Mouse (Mus musculus) thymus, adult 2 months (tissue): ENCODE data around the gene Slc24a4. TPM values are rescaled to one million over a fixed set of nuclear protein-coding genes. Genes with fewer than 3 reads are reported as not detected.

ENCODE experiments used
- DNase-seq: peaks from one replicate; pipeline ENCODE4 v3.0.0; 2021
- H3K27ac ChIP-seq: fragments of 200-500 bp; 2 replicates; pipeline ENCODE4 v1.5.1; 2012; ENCODE audit warnings: low read length, control low read depth; ENCODE audit not compliant: control insufficient read depth, insufficient read depth
- H3K27me3 ChIP-seq: fragments of 200-500 bp; 2 replicates; pipeline ENCODE4 v1.6.1; 2012; ENCODE audit warnings: mild to moderate bottlenecking, low read length, moderate library complexity, mixed read lengths; ENCODE audit not compliant: control insufficient read depth, insufficient read depth
- H3K36me3 ChIP-seq: fragments of 200-500 bp; 2 replicates; pipeline ENCODE4 v1.6.1; 2012; ENCODE audit warnings: mild to moderate bottlenecking, low read length, moderate library complexity; ENCODE audit not compliant: control insufficient read depth, insufficient read depth
- H3K4me1 ChIP-seq: fragments of 200-500 bp; replicated peaks from 2 replicates; pipeline ENCODE4 v1.6.1; 2012; ENCODE audit warnings: low read length; ENCODE audit not compliant: control insufficient read depth, insufficient read depth
- H3K4me3 ChIP-seq: fragments of 200-500 bp; 2 replicates; pipeline ENCODE4 v1.5.1; 2012; ENCODE audit warnings: mild to moderate bottlenecking, low read length, control low read depth, moderate library complexity; ENCODE audit not compliant: control insufficient read depth, insufficient read depth
- CTCF ChIP-seq: fragments of 200-500 bp; IDR thresholded peaks from 2 replicates; pipeline ENCODE4 v1.5.1; 2012; ENCODE audit warnings: mild to moderate bottlenecking, control low read depth, low read length, moderate library complexity, borderline replicate concordance; ENCODE audit not compliant: control insufficient read depth, poor library complexity, insufficient read depth; ENCODE audit errors: extremely low read depth
- POLR2A ChIP-seq: fragments of 200-500 bp; IDR thresholded peaks from 2 replicates; pipeline ENCODE4 v1.6.1; 2012; ENCODE audit warnings: mild to moderate bottlenecking, low read length, control low read depth, moderate library complexity; ENCODE audit not compliant: control insufficient read depth, poor library complexity, insufficient read depth; ENCODE audit errors: extremely low read depth
- WGBS: fragments of 180-500 bp; shearing (Covaris S2); methylation state at CpG from one replicate; pipeline ENCODE4 v1.1.7; 2018; 5-methylcytosine and 5-hydroxymethylcytosine counted together
- polyA plus RNA-seq: library from polyadenylated mRNA; depleted of rRNA; stranded (reverse); fragments of >200 nt; gene quantifications from 2 replicates; pipeline ENCODE4 v1.2.3, GENCODE M21; 2012

Slc24a4 gene
- polyA plus RNA-seq, 1 experiment, result 4.7 TPM

GRCm38 (mm10) chr12:102112491-102112890 is 16.0 kb upstream of the Slc24a4 start:
- TF ChIP-seq POLR2A (no peak), CTCF (no peak)
- Histone ChIP-seq H3K27ac (no peak overlapping the region), H3K4me1 (no peaks in the 10 kb centered on the region), H3K4me3 (no peak overlapping the region), H3K36me3 (no peaks in the 10 kb centered on the region), H3K27me3 (no peaks in the 10 kb centered on the region)
- WGBS, result 72% methylated on average over 4 of the region's 4 CpGs
- no peak for DNase-seq

DNA sequence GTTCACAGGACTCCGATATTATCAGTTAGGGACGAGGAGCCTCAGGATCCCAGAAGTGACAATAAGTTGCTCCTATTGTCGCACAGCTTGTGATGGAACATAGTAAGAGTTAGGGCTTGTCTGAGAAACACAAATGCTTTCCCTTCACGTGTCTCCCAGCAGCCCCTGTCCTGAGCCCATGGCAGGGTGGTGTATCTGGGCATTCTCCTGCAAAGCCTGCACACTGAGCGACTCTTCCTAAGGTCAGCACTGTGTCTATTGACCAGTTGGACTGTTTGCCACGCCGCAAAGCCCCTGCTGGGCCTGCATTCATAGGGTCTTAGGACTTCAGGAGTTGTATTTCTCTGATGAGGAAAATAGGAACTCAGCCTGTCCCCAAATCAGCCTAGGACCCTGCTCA is 15.6 kb upstream of the Slc24a4 start:
- Histone ChIP-seq H3K27ac (no peak overlapping the region), H3K36me3 (no peaks in the 10 kb centered on the region), H3K4me3 (no peak overlapping the region), H3K4me1 (no peaks in the 10 kb centered on the region), H3K27me3 (no peaks in the 10 kb centered on the region)
- no peak for TF ChIP-seq CTCF
- no peak for TF ChIP-seq POLR2A
- whole genome bisulfite sequencing, result 93% methylated on average over 7 of the region's 7 CpGs
- DNase-seq, result no peak

DNA sequence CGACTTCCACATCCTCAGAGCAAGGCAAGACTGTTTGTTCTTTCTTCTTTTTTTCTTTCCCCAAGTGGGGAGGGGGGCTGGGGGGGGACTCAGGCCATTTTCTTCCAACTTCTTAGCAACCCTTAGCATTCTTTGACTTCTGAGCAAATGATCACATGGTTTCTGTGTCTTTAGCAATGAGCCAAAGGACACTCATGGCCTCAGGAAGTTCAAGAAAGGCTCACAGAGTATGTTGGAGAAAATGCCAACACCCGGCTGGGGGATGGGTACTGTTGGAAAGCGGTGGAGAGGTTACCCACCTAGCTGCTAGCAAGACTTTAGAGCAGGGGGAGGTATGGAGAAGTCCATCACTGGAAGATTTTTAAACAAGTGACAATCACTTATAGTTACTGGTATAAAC is 15.1 kb upstream of the Slc24a4 start:
- Histone ChIP-seq H3K36me3 (no peaks in the 10 kb centered on the region), H3K27me3 (no peaks in the 10 kb centered on the region), H3K4me1 (no peaks in the 10 kb centered on the region), H3K4me3 (no peak overlapping the region), H3K27ac (no peak overlapping the region)
- 79% methylated on average over 3 of the region's 3 CpGs for WGBS
- no peak for DNase-seq
- TF ChIP-seq POLR2A, result no peak
- no peak for TF ChIP-seq CTCF

DNA sequence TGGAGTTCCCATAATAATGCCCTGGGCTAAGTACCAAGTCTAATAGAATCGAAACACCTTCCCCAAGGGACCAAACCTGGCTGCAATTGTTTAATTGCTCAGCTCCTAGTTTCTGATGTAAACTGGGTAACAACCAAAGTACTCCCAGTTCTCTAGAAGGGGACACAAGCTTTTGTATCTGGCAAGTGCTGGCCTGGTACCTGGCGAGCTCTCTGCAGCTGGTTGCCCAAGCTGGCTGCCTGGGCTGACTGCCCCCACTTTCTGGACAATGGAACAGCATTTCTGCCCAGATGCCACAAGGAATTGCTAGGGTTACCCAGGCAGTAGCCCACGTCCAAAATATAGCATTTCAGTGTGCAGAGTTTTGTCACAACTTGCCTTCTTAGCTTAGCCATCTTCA is 12.0 kb upstream of the Slc24a4 start:
- Histone ChIP-seq H3K4me1 (no peaks in the 10 kb centered on the region), H3K4me3 (no peak overlapping the region), H3K27ac (no peak overlapping the region), H3K36me3 (no peaks in the 10 kb centered on the region), H3K27me3 (no peaks in the 10 kb centered on the region)
- 83% methylated on average over 3 of the region's 3 CpGs for WGBS
- DNase-seq, result no peak
- TF ChIP-seq CTCF, result no peak
- TF ChIP-seq POLR2A, result no peak

DNA sequence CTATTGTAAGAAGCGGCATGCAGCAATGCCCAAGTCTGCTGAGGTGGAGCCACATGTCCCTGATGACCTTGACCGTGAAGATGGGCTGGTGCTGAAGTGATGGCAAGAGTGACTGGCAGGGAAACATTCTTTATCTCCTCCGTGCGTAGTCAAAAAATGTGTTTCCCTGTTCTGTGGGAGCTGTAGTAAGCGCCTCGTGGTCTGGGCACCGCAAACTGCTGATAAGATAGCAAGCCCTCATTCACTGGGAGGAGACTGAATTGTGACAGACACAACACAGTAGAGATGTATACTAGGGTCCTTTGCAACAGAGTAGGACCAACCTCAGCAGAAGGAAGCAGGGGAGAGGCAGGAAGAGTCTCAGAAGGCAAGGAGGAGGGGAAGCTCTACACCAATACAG is 10.5 kb upstream of the Slc24a4 start:
- H3K36me3 ChIP-seq, result no peaks in the 10 kb centered on the region
- H3K27me3 ChIP-seq, result no peaks in the 10 kb centered on the region
- H3K27ac ChIP-seq, result no peak overlapping the region
- no peaks in the 10 kb centered on the region for H3K4me1 ChIP-seq
- no peak for DNase-seq
- no peak overlapping the region for H3K4me3 ChIP-seq
- no peak for TF ChIP-seq CTCF
- WGBS, result 85% methylated on average over 7 of the region's 7 CpGs

DNA sequence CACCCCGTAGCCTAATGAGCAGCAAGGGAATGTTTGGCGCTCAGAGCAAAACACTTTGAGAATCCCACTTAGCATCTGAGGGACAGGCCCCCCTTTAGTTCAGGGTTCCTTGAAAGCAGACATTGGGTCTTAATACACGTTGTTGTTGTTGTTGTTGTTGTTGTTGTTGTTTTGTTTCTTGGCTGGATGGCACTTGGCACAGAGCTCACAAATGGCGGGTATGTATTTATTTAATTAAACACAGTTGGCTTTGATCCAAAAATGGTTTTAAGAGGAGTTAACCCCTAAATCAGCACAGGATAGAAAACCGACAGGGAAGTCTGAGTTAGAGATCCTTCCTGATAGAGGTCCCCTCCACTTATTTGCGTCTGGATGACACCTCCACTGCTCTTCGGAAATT is 932 bp upstream of the Slc24a4 start:
- Histone ChIP-seq H3K4me3 (no peak overlapping the region), H3K27me3 (peaks cover 15% of the 10 kb centered on the region), H3K4me1 (0 out of 2 replicates have a peak, but pooled peaks cover 5% of the 10 kb centered on the region), H3K36me3 (no peaks in the 10 kb centered on the region), H3K27ac (no peak overlapping the region)
- WGBS, result 29% methylated on average over 7 of the region's 7 CpGs
- DNase-seq, result no peak
- no peak for TF ChIP-seq POLR2A
- no peak for TF ChIP-seq CTCF

GRCm38 (mm10) chr12:102128791-102129507 is 416 bp downstream of the Slc24a4 start:
- DNase-seq, result peak; percentile 3
- TF ChIP-seq CTCF, result no peak
- TF ChIP-seq POLR2A, result no peak
- peaks cover 15% of the 10 kb centered on the region for H3K27me3 ChIP-seq
- peak overlapping the region; percentile 13; the same call in 1 of the 2 replicates for H3K4me3 ChIP-seq
- H3K27ac ChIP-seq, result no peak overlapping the region
- H3K36me3 ChIP-seq, result no peaks in the 10 kb centered on the region
- H3K4me1 ChIP-seq, result 0 out of 2 replicates have a peak, but pooled peaks cover 5% of the 10 kb centered on the region
- 2% methylated on average over 73 of the region's 73 CpGs for WGBS
